Mouse (Mus musculus): ENCODE results near the gene Itga8.

DNA sequence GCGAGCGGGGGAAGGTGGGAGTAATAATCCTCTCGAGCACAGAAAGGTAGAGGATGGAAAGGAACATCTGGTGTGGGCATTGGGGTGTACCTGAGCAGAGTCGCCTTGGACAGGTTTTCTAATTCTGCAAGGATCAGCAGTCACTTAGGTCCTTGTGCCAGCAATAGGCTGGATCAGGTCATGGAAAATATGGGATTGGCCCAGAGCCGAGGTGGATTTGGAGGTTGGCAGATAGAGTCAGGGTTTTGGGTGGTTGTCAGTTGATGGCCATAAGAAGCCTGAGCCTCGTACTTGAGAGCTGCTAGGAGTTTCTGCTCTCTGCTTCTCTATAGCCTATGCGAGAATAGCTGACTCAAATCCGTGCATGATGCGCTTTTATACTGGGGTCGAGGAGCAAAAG lies 98.5 kb downstream of the Itga8 start:
- TF ChIP-seq CTCF (IDR thresholded peaks at IDR 0.05; ENCODE audit: borderline replicate concordance, control insufficient read depth, extremely low read depth, insufficient read depth, low read length, poor library complexity) (no peak), POLR2A (IDR thresholded peaks at IDR 0.05; ENCODE audit: control insufficient read depth, extremely low read depth, insufficient read depth, low read length, poor library complexity) (no peak)

All from thymus, adult 2 months (tissue).